Mouse (Mus musculus) bone marrow, adult 2 months (tissue): ENCODE results near the gene Csnk2b.

ENCODE experiments used
- CTCF ChIP-seq: fragments of 200-500 bp; IDR thresholded peaks from 2 replicates; pipeline ENCODE4 v1.5.1; 2011; ENCODE audit warnings: low read length, control low read depth; ENCODE audit not compliant: control insufficient read depth, insufficient read depth
- POLR2A ChIP-seq: fragments of 200-500 bp; IDR thresholded peaks from 2 replicates; pipeline ENCODE4 v1.6.1; 2011; ENCODE audit warnings: low read depth, mild to moderate bottlenecking, control low read depth, low read length, borderline replicate concordance; ENCODE audit not compliant: control insufficient read depth

DNA sequence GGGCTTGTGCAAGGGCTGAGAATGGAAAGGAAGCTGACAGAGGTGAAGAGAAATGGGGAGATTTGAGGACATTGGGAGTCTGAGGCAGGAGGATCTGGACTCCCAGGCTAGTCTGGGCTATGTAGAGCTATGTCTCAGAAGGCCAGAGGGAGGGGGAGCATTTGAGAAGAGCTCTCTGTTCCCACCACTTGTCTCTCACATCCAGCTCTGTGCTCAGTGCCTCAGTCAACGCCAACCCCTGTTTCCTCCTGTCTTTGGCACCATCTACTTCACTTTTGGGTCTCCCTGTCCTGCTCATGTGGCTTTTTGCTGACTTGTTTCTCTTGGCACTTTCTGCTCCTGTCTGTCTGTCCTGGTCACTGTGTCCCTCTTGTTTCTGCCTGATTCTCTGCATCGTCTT is 44.6 kb downstream of the Csnk2b start:
- TF ChIP-seq CTCF (no peak), POLR2A (no peak)
